Mouse (Mus musculus) brain, embryonic 14.5 days (tissue): ENCODE results near the gene Ahr. TPM values are rescaled to one million over a fixed set of nuclear protein-coding genes. Genes with fewer than 3 reads are reported as not detected.

Source experiments
- DNase-seq: peaks from one replicate; pipeline ENCODE4 v3.0.0-alpha.2; 2011; ENCODE audit warnings: low read depth
- CTCF ChIP-seq: fragments of 200-500 bp; IDR thresholded peaks from 2 replicates; pipeline ENCODE4 v1.5.1; 2012; ENCODE audit warnings: inconsistent platforms, mild to moderate bottlenecking, moderate library complexity, borderline replicate concordance; ENCODE audit not compliant: insufficient read depth, insufficient read length; ENCODE audit errors: extremely low read depth
- POLR2A ChIP-seq: fragments of 200-500 bp; IDR thresholded peaks from 2 replicates; pipeline ENCODE4 v1.6.1; 2012; ENCODE audit warnings: mild to moderate bottlenecking, inconsistent platforms, borderline replicate concordance; ENCODE audit not compliant: poor library complexity, insufficient read depth, insufficient read length, severe bottlenecking; ENCODE audit errors: extremely low read depth
- polyA plus RNA-seq: library from polyadenylated mRNA; depleted of rRNA; stranded (reverse); fragments of >200 nt; gene quantifications from 2 replicates; pipeline ENCODE4 v1.2.3, GENCODE M21; 2012

Ahr gene
- polyA plus RNA-seq, 1 experiment, result 3.7 TPM

DNA sequence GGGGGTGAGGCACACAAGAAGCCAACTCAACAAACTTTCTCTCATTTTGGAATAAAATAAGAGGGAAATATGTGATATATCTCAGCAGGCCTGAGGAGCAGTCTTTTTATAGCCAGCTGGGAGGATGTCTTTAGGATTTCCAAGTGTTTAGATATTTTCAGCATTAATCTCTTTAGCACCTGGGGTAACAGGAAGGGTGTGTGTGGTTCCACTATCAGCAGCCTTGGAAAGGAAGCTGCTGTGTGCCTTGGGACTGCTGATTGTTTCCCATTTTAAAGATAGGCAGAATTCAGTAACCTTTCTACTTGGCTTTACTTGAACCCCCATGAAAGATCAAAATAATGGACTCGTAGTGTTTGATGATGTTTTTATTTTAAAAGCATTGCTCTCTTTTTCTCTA, 71.4 kb downstream of the Ahr start:
- TF ChIP-seq CTCF (no peak), POLR2A (no peak)
- no peak for DNase-seq

GRCm38 (mm10) chr12:35462667-35463066, 72.2 kb downstream of the Ahr start:
- TF ChIP-seq CTCF (no peak), POLR2A (no peak)
- DNase-seq, result no peak

- no peak for TF ChIP-seq CTCF
- TF ChIP-seq POLR2A, result no peak
- DNase-seq, result no peak
Observed at GRCm38 (mm10) chr12:35459662-35460061, 75.2 kb downstream of the Ahr start.
